Mouse (Mus musculus) megakaryocyte, embryonic 14.5 days (primary cell): ENCODE measurements around the gene Rps6ka5.

Experiments
- FLI1 ChIP-seq: IDR thresholded peaks from 2 replicates; pipeline ENCODE4 v1.6.1; 2012; ENCODE audit warnings: low read length, inconsistent platforms, mixed read lengths
- GATA1 ChIP-seq: IDR thresholded peaks from 3 replicates; pipeline ENCODE4 v1.6.1; 2012; ENCODE audit warnings: mixed read lengths, low read length, inconsistent platforms, borderline replicate concordance

DNA sequence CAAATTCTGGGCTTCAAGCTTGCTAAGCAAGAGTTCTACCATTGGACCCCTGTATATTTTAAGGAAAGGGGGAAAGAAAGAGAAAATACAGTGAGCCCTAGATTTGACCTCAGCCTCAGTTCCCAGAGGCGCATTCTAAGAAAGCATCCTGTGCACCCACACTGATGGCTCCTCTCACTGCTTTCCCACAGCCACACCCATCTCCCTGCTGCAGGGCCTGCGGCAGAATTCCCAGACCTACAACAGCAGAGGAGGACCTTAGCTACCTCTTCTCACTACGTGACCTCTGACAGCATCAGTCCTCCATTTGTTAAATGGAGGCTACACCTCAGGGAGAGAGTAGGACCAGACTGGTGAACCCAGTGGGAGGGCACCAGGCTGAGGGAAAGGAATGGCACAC lies 224.2 kb downstream of the Rps6ka5 start:
- TF ChIP-seq GATA1 (no peak), FLI1 (no peak)
